Mouse (Mus musculus) cortical plate, adult 2 months (tissue): ENCODE results near the gene Rimbp3.

Source experiments
- CTCF ChIP-seq: fragments of 200-500 bp; IDR thresholded peaks from 2 replicates; pipeline ENCODE4 v1.5.1; 2011; ENCODE audit warnings: mild to moderate bottlenecking, control low read depth, low read length; ENCODE audit not compliant: insufficient read depth; ENCODE audit errors: extremely low read depth
- POLR2A ChIP-seq: fragments of 200-500 bp; IDR thresholded peaks from 2 replicates; pipeline ENCODE4 v1.6.1; 2011; ENCODE audit warnings: mild to moderate bottlenecking, low read length, control low read depth; ENCODE audit not compliant: insufficient read depth; ENCODE audit errors: extremely low read depth

- TF ChIP-seq POLR2A (no peak), CTCF (peak; percentile 44)
Measured at GRCm38 (mm10) chr16:17201977-17202376, 6.4 kb upstream of the Rimbp3 start.
